Mouse (Mus musculus): Measurements from ENCODE around the gene Fgfr2.

DNA sequence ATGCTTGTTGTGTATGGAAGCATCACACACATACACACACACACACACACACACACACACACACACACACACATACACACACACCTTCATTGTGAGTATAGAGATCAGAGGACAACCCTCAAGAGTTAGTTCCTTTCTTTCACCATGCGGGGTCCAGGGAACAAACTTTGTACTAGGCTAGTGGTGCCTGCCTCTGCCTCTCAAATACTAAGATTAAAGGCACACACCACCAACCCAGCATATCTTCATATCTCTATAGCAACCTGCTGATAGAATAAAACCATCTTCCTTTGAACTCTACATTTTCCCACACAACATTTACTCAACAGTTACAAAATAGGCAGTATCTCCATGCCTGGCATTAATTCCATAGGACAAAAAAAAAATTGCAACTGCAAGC is 267.1 kb downstream of the Fgfr2 start:
- TF ChIP-seq CTCF (IDR thresholded peaks at IDR 0.05; ENCODE audit: control insufficient read depth, insufficient read depth, insufficient read length) = no peak
- TF ChIP-seq CEBPB (IDR thresholded peaks at IDR 0.05; ENCODE audit: low read depth) = no peak
- no peak for TF ChIP-seq FOSL1 (IDR thresholded peaks at IDR 0.05; ENCODE audit: insufficient read depth, low read length, poor library complexity, severe bottlenecking)
- TF ChIP-seq USF1 (IDR thresholded peaks at IDR 0.05; ENCODE audit: low read depth) = no peak
